Mouse (Mus musculus) c-Kit-negative CD71-positive TER-119-positive erythroid progenitor cells, embryonic 14.5 days (primary cell): ENCODE results near the gene Cenph.
A peak's percentile ranks its signal among the peaks of the same experiment; 100 is the strongest.
"Not testable (repeated sequence)": the region's sequence is repeated elsewhere in the genome, so short reads cannot be mapped to it uniquely, and the experiment has no call there.

Experiments used
- DNase-seq: peaks from one replicate; pipeline ENCODE4 v3.0.0-alpha.2; 2013; ENCODE audit warnings: low read depth, low spot score

Gene Cenph

DNA sequence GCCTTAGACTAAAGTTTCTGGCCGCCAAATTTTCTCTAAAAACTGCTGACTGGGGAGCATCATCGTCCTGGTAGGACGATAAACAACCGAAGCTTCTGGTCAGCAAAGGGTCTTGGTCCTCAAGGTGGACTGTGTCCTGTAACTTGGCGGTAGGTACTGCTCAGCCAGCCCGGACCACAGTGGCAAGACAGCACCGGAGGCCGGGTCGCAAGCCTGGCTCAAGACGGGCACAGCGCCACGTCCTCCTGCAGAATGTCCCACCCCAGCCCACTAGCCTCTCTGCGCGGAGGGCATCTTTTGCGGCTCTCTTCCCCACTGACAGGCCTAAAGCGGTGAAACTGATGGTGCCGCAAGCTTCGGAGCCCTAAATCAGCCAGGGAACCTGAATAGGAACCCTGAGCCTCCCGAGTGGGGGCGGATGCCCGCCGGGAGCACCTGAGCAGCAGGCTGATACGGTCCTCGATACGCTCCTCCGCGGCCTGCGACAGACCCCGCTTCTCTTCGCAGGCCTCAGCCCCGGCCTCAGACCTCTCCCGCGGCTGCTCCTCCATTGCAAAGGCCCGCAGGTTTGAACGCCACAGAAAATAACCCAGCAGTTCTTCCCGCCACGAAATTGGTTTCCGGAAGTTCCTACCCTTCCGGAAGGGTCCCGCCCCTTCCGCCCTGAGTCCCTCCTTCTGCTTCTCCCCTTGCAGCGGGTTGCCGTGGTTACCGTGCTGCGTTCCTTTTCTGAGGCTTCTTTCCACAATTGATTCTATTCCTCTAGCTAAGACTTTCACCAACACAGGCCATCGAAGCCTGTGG lies at the start of gene Cenph:
TSS of gene Cenph (minus strand) at position 648 of the 804 bp plus-strand sequence.
- peak; percentile 81 for DNase-seq

DNA sequence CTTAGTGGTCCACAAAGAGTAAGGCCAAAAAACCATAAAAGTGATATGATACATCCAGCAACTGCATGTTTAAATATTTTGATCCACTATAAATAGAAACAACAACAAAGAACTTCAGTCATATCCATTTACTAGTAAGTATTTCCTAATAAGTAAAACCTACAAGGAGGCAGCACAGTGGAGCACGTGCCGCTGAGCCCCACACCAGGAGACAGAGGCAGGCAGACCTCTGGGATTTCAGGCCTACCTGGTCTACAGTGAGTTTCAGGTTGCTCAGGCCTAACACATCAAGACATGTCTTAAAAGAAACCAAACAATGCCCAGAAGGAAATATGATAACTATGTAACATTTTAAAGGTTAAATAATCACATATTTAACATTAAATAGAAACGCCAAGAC lies 49.2 kb upstream of the Cenph start:
- DNase-seq = no peak

DNA sequence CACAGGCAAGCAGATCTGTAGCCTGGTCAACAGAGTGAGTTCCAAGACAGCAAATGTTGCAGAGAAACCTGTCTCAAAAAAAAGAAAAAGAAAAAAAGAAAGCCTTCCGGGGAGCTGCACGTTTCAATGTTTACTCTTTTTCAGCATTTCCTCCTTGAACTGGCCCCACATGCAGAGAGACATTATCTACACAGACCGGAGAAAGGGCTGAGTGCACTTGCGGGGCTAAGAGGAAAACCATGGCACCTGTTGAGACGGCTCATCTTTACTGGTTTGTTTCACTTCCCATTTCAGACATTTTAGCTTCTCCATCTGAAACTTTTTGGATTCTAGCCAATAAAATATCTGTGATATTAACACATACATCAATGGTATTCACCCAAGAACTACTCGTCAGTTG lies 48.6 kb upstream of the Cenph start:
- no peak for DNase-seq

DNA sequence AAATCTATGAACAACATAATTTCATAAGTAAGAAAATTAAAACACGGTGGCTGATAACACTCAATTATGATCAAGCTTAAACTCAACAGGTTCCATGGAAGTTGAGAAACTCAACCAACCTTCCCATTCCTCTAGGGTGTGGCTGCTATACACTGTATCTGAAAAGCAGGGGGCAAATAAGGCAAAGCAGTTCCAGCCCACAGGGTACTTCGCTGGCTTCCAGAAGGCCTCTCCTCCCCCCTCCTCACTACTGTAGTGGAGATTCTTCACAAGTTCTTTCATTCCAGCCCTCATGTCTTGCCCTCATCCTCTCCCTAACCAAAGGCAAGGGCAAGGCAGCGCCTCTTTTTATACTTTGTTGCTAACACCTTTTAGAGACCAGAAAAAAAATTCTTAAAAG lies 48.2 kb upstream of the Cenph start:
- DNase-seq = no peak

DNA sequence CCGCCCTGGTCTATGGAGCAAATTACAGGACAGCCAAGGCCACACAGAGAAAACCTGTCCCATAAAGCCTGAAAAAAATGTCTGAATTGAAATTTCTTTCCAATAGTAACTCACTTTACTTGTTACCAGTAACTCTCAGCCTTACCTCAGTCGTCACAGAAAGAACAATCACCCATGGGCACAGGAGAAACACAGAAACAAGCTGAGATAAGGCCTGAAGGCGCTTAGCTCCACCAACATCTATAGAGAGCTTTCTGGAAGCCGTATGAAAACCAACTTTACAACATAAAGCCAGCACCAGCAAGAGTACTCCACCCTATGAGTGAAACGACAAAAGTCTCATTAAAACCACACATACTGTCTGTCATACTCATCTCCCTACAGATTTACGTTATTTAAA lies 38.8 kb upstream of the Cenph start:
- no peak for DNase-seq

DNA sequence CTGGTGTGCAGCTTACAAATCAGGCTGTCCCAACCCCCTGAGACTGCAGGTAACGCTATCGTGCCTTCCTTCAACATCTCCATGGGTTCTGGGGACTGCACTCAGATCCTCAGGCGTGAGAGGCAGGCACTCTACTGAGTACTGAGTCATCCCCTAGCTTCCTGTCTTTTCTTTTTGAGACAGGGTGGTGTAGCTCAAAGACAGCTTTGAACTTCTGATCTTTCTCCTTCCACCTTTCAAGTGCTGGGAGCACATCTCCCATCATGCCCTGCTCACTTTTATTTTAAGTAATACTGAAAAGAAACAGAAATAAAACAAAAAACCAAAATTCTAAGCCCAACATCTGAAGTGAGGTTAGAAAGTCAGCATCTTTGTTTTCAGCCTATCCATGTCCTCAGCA lies 30.1 kb upstream of the Cenph start:
- DNase-seq = no peak

DNA sequence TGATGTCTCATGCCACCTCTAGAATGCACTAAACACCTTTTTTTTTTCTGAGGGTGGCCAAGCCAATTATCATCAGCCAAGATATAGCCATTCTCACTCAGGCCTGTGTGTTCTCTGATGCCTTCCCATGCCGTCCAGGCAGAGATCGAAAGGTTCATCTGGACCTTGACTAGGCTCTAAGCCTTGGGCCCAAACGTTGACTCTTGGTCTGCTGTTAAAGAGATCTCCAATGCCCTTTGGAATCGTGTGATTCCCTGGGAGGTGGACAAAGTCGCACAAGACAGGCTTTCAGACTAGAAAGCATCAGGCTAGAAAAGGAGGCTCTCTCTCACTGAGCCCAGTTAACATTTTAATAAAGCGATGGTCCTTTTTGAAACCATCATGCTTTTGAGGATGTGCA lies 21.5 kb upstream of the Cenph start:
- no peak for DNase-seq

DNA sequence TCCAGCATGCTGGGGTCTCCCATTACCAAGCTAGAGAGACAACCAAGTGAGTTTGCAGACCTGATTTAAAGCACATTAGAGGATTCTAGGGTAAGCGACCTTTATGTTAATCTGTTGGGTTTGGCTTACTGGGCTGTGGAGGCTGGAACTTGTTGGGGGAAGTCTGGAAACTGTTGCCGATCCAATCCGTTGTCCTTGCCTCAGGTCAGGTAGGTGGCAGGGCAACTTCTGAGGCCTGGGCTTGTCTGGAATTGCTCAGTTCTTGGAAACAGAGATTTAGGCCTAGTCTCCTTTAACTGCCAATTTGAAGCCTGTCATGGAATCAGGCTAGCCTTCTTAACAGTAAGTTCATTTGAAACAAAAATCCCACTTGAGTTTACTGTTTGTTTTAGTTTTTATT lies 13.4 kb upstream of the Cenph start:
- DNase-seq = no peak

DNA sequence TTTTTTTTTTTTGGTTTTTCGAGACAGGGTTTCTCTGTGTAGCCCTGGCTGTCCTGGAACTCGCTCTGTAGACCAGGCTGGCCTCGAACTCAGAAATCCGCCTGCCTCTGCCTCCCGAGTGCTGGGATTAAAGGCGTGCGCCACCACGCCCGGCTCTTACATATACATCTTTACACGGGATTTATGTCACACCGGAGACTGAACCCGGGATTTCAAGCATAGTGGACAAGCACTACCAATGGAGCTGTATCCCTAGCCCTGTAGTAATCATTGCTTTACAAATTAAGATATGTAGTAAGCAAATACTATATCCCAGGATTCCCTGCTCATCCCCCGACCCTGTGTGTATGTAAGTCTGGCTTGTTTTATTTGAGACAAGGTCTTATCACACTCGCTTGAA lies 12.4 kb upstream of the Cenph start:
- not testable (repeated sequence) for DNase-seq

DNA sequence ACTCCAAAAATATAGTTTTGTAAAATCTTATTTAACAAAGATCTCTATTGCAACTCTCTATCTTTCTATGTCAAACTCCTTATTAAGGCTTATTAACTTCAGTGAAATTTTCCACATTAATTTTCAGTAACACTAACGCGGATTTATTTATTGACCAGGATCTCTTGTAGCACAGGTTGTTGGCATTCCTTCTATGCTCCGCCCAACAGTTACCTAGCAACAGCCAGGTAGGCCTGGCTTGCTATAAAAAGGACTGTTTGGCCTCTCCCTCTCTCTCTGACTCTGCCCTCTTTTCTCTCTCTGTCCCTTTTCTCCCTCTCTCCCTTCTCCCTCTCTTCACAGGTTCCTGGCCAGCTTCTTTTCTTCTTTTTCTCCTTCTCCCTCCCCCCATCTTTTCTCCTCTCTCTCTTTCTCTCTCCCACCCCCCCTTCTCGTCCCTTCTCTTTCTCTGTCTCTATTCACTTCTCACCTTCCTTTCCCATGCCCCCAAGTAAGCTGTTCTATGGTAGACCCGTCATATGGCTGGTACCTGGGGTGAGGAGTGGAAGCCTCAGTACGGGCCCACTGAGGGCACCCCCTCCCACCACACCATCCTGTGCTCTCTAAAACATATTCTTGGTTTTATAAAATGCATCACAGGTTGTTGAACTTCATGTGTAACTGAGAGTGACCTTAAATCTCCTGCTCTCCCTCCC lies 11.8 kb upstream of the Cenph start:
- no peak for DNase-seq

DNA sequence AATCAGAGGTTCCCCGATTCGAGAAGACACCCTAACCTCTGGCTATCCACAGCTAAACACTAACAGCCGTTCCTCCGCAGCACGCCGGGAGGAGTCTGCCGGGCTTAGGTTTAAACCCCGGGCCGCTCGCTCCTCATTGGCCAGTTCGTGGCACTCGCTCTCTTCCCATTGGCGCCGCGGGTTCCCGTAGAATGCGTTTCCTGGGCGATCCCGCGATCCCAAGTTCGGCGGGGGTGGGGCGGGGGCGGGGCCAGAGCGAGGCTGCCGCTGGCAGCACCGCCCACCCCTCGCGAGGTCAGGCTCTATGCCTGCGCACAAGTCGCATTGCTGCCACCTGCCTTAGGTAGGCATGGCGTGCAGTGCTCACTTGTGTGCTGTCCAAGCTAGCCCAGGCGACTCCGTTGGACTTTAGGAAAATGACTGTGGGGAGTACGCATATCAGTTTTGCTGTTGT lies 10.7 kb upstream of the Cenph start, which contains the start of gene Ccnb1:
TSS of gene Ccnb1 (minus strand) at position 157 of the 454 bp plus-strand sequence.
- peak; percentile 94 for DNase-seq

DNA sequence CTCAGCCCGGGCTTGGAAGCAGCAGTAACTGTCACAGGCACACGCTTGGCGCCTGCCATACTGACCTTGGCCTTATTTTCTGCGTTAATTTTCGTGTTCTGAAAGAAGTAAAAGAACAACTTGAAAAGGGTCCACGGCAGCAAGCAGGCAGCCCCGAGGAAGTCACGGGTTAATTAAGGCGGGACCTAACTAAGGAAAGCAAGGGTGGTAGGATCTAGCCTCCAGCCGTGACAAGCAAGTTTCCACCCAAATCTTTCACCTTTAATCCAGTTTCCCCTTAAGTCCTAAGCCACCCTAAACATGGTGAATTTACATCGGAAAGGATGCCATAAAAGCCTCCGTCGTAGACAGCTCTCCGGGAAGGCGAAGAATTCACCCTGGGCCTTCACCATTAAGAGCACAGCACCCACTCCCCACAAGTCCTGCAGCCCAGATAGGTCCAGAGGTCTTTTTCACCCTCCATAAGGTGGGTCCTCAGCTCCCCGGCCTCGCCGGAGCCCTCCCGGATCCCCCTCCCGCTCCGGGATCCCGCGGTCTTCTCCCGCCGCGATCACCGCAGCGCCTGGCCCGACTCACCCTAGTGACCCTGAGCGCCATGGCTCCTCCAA lies 10.2 kb upstream of the Cenph start:
- DNase-seq = peak; percentile 46

DNA sequence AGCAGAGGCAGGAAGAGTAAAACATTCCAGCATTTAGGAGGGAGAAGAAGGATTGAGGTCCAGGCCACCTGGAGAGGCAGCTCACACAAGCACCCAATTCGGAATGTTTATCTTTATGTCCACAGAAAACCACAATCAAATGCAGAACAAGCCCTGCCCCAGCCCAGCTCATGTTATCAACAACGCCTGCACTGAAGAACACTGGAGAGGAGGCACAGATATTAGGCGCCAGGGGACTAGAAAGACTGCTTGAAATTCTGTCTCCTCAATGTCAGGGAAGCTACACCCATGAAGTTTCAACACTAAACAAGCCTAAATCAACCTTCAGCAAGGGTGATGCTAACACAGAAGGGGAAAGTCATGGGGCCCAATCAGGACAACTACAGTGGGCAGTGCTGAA lies 1.8 kb upstream of the Cenph start:
- no peak for DNase-seq

DNA sequence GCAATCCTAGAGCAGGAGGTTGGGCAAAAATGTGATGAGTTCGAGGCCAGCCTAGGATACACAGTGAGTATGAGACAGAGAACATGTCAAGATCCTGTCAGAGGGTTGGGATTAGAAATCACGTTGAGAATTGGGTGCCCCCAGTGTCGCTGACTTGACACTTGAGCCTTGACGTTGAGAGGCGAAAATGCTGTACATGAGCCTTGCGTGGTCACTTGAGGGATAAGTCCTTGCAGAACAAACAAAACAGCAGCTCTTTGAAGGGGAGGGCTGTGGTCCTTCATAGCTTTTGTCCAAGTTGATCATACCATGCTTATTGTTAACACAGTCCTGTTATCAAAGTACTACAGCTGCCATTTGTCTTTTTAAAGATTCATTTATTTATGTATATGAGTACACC lies 1.0 kb upstream of the Cenph start:
- no peak for DNase-seq

DNA sequence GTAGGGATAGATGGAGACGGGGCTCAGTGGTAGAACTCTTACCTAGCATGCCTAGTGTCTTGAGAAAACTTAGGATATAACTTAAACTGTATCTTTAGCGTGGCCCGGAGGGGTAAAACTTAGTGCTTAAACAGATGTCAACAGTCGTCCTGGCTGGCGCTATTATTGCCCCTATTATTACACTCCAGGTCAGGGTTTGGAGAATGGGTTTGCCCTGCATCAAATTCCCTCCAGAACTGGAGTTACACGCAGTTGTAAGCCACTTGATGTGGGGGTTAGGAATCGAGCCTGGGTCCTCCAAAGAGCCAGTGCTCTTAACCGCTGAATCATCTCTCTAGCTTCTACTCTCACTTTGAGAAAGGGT lies 339 bp upstream of the Cenph start:
- DNase-seq = no peak

DNA sequence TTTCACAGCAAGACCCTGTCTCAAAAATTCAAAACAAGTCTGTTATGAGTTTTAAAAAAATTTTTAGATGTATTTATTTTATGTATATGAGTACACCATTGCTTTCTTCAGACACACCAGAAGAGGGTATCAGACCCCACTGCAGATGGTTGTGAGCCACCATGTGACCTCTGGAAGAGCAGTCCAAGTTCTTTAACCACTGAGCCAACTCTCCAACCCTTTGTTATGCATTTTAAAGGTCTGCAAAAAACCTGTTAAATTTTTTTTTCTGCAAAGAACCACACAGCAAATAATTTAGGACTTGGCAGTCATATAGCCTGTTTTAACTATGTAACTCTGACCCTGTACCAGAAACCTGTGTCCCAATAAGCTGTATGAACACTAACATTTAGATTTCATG lies 995 bp downstream of the Cenph start:
- DNase-seq = no peak

DNA sequence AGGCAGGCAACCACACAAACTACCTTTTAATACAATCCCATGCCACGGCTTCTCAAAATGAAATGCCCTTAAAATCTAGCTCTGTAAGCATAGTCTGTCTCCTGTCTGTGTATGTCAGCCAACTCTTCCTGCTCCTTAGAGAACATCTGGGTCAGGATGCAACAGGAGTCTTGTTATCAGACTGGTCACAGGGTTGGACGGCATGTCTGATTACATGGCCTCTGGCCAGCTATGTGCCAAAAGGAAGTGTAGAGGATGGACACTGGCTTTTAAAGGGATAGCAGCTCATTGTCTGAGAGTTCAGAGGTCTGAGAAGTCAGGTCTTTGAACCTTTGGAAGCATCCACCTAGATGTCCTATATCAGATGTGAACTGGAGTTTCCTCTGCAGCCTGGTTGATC lies 20.4 kb downstream of the Cenph start:
- DNase-seq = no peak

DNA sequence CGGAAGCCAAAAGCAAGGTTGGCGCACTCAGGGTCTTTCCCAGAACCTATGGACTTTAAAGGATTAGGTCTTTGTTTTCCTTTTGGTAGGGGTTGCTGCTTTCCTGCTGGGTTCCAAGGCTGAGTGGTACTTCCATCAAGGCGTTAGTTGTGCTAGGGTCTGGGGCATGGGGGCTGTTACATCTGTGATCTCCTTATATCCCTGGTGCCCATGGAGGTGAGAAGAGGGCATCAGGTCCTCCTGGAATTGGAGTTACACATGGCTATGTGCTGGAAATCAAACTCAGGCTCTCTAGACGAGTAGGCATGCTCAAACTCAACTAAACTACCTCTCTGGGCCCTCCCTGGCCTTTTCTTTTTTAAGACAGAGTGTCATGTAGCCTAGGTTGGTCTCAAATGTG lies 21.5 kb downstream of the Cenph start:
- no peak for DNase-seq

DNA sequence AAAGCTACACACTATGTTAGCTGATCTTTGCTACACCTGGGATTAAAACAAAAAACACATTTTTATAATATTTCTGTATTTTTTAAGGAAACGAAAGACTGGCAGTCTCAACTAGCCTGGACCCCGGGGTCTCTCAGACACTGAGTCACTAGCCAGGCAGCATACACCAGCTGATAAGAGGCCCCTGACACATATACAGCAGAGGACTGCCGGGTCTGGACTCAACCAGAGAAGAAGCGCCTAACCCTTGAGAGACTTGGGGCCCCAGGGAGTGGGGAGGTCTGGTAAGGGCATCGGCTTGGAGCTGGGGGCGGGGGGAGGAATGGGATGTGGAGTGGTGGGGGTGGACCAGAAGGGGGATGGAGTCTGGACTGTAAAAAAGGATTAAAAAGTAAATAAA lies 22.7 kb downstream of the Cenph start:
- DNase-seq = no peak

DNA sequence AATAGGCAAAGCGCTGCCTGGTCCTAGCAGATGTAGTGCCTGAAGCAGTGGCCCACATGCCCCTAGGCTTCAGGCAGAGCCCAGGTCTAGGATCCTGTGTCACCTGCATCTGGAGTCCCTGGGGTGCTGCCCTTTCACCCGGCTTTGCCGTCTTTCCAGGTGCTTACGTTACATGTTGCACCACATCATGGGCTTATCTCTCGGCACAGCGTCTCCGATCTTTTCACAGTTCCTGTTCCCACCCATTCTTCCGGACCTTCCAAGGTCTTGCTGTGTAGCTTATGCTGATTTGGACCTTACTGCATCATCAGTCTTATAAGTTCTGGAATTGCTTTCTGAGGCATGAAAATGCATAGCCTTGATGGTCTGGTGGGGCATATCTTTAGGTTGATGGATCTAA lies 23.2 kb downstream of the Cenph start:
- no peak for DNase-seq

DNA sequence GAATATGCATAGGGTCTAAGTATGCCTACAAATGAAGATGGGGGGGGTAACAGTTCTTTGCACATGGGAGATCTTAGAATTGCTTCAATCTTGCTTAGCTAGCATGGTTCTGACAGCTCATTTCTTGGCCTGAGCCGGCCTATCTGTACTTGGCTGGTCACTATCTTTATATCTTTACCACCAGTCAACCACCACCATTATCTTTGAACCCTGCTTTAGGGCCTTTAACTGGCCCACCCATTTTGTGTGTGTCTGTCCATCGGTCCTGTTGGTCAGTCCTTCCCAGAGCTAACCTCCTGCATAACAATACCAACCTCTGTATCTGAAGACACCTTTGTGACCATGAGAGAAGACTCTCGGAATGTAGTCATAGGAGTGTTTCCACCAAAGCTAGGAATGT lies 24.3 kb downstream of the Cenph start:
- DNase-seq = no peak

DNA sequence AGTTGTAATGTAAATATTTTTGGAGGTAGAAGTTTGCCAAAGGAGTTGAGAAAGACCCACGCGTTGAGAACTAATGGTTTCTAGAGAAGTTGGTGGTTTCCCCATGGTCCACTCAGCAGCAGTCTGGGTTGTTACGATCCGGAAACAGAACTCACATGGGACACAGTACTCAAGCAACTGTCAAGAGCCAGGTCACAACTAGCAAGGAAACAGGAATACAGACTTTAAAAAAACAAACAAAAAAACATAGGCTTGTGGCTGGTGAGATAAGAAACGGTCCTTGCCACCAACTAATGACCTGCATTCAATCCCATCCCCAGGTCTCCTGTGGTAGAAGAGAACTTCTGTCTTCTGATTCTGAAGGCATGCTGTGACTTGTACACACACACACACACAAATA lies 24.9 kb downstream of the Cenph start:
- no peak for DNase-seq

DNA sequence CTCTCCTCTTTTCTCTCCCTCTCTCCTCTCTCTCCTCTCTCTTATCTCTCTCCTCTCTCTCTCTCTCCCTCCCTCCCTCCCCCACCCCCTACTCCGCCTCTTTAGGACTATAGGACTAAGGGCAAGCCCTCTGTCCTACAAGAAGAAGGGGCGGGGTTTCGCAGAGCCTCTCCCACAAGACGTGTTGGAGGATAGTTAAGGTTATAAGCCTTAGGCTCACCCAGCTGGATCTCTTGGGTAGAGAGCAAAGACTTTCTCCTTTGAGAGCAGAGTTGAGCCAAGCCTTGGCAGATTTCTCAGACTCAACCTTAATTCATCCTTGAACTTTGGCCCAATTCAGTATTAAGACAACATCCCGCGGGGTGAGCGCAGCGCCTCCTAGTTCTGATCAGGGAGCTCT lies 27.1 kb downstream of the Cenph start:
- no peak for DNase-seq
